Mouse (Mus musculus): ENCODE results near the gene Neurog3.

- no peak for TF ChIP-seq CTCF (conservative IDR thresholded peaks at IDR 0.05; ENCODE audit: insufficient read depth, insufficient read length, low read depth, low read length)
- no peak for TF ChIP-seq POLR2A (IDR thresholded peaks at IDR 0.05; ENCODE audit: low read depth, low read length)
Measured at GRCm38 (mm10) chr10:62182471-62183014, 49.7 kb downstream of the Neurog3 start.

All from kidney, adult 2 months (tissue).